Comparison of ENCODE assay signal across 18 mouse cellular contexts in genomic region chr4:57175329-57175728, GRCm38 (mm10). TPM values are rescaled to one million over a fixed set of nuclear protein-coding genes. Genes with fewer than 3 reads are reported as not detected.
DNase-seq lines count a peak whose midpoint lies in the region; ATAC-seq and TF ChIP-seq lines count a peak whose summit lies in the region.
"Had no signal": no experiment of that assay in that cellular context is flagged by ENCODE, and none has a peak within 500 bp of the region (broad histone marks: within the 10 kb centered on the region; RNA-seq: fewer than 3 reads in every experiment).

No protein-coding gene starts in this region.

- no peak overlapping the region for H3K4me3 ChIP-seq in forebrain, embryonic 10.5 days
- H3K4me3 ChIP-seq in forebrain, embryonic 11.5 days (ENCODE audit: low read depth, low read length): no peak overlapping the region
- H3K4me3 ChIP-seq in kidney, embryonic 15.5 days (replicated peaks): no peak overlapping the region
- no peak overlapping the region for H3K4me3 ChIP-seq in layer of hippocampus, adult 2 months
- H3K4me3 ChIP-seq: limb, embryonic 12.5 days had no signal

- no peak overlapping the region for H3K4me2 ChIP-seq in forebrain, embryonic 11.5 days (ENCODE audit: low read depth, low read length, severe bottlenecking)
- H3K4me2 ChIP-seq in kidney, embryonic 15.5 days: no peak overlapping the region
- H3K4me2 ChIP-seq: limb, embryonic 12.5 days had no signal

- H3K27ac ChIP-seq in forebrain, embryonic 10.5 days: 0 out of 2 replicates have a peak overlapping the region, but pooled peaks have one; percentile 25
- H3K27ac ChIP-seq in forebrain, embryonic 11.5 days (ENCODE audit: low read depth, low read length): no peak overlapping the region
- H3K27ac ChIP-seq in kidney, embryonic 15.5 days: no peak overlapping the region
- H3K27ac ChIP-seq in layer of hippocampus, adult 2 months: no peak overlapping the region
- H3K27ac ChIP-seq: limb, embryonic 12.5 days; liver, embryonic 14.5 days had no signal

- no peaks in the 10 kb centered on the region for H3K9me3 ChIP-seq in forebrain, embryonic 10.5 days
- H3K9me3 ChIP-seq in forebrain, embryonic 11.5 days (ENCODE audit: control insufficient read depth, low read length): no peaks in the 10 kb centered on the region
- no peaks in the 10 kb centered on the region for H3K9me3 ChIP-seq in kidney, embryonic 15.5 days (replicated peaks)
- H3K9me3 ChIP-seq: limb, embryonic 12.5 days had no signal

- no peak for DNase-seq in forebrain, embryonic 10.5 days (ENCODE audit: extremely low spot score, low spot score)
- DNase-seq in forebrain, embryonic 11.5 days (ENCODE audit: low spot score): no peak
- no peak for DNase-seq in kidney, adult 18-20 months
- DNase-seq in NIH3T3 (ENCODE audit: low read depth): peak; percentile 67
- peak; percentile 53 for DNase-seq in lung, postnatal 36 days
- no peak for DNase-seq in layer of hippocampus, adult 2 months (ENCODE audit: low spot score in 2 of 2)
- DNase-seq in thymus, postnatal 10 days (ENCODE audit: low spot score in 2 of 2): no peak
- DNase-seq: cerebellum, adult 11 months; cerebellum, postnatal 25 days; heart, adult 11 months; heart, postnatal 4 days; right cerebral cortex, postnatal 25 days had no signal

- no peak for TF ChIP-seq CTCF in layer of hippocampus, adult 2 months (conservative IDR thresholded peaks at IDR 0.05)

- no peaks in the 10 kb centered on the region for H3K36me3 ChIP-seq in forebrain, embryonic 10.5 days (replicated peaks)
- no peaks in the 10 kb centered on the region for H3K36me3 ChIP-seq in forebrain, embryonic 11.5 days (ENCODE audit: control insufficient read depth, insufficient read depth, low read length)
- no peaks in the 10 kb centered on the region for H3K36me3 ChIP-seq in kidney, embryonic 15.5 days
- H3K36me3 ChIP-seq: G1E; limb, embryonic 12.5 days had no signal

- 66% methylated on average over 10 of the region's 10 CpGs for WGBS in forebrain, embryonic 10.5 days
- 78% methylated on average over 10 of the region's 10 CpGs for WGBS in forebrain, embryonic 11.5 days
- 41% methylated on average over 10 of the region's 10 CpGs for WGBS in kidney, embryonic 15.5 days

- H3K4me1 ChIP-seq in forebrain, embryonic 10.5 days: peaks cover 13% of the 10 kb centered on the region
- H3K4me1 ChIP-seq in forebrain, embryonic 11.5 days (replicated peaks; ENCODE audit: control insufficient read depth, insufficient read depth, low read length): no peaks in the 10 kb centered on the region
- H3K4me1 ChIP-seq in kidney, embryonic 15.5 days: peaks cover 13% of the 10 kb centered on the region

- no peaks in the 10 kb centered on the region for H3K27me3 ChIP-seq in forebrain, embryonic 10.5 days (ENCODE audit: poor library complexity, severe bottlenecking)
- no peaks in the 10 kb centered on the region for H3K27me3 ChIP-seq in forebrain, embryonic 11.5 days (ENCODE audit: control insufficient read depth, insufficient read depth, low read length)
- H3K27me3 ChIP-seq in kidney, embryonic 15.5 days: no peaks in the 10 kb centered on the region
- H3K27me3 ChIP-seq: limb, embryonic 12.5 days had no signal

- H3K9ac ChIP-seq in forebrain, embryonic 11.5 days (ENCODE audit: low read length): no peak overlapping the region
- no peak overlapping the region for H3K9ac ChIP-seq in kidney, embryonic 15.5 days
- H3K9ac ChIP-seq: limb, embryonic 12.5 days; liver, embryonic 14.5 days had no signal

- ATAC-seq in forebrain, embryonic 11.5 days (replicated peaks; ENCODE audit: low FRiP score): no peak
- ATAC-seq in kidney, embryonic 15.5 days (replicated peaks; ENCODE audit: low FRiP score): 0 out of 2 replicates have a peak, but pooled peaks have one; percentile 40
- ATAC-seq: forebrain, embryonic 14.5 days; inflammation-experienced regulatory T-cells, adult 6 months had no signal

RNA-seq across cellular contexts. Expression of gene Epb41l4b, which starts 32.1 kb away (rescaled TPM):
- polyA plus RNA-seq in forebrain, embryonic 10.5 days (2016; fragmentation: Nextera tagmentation; extraction: Ambion mirVana): 0.37 and 0.38 TPM in 2 replicates
- polyA plus RNA-seq in forebrain, embryonic 11.5 days (2014; fragmentation: Nextera tagmentation; extraction: Ambion mirVana): 0.57 and 0.75 TPM in 2 replicates
- 2.2 and 2.9 TPM in 2 replicates for polyA plus RNA-seq in kidney, embryonic 15.5 days (2015; fragmentation: Nextera tagmentation; extraction: Ambion mirVana)
- 10 to 100 TPM; 20.3 to 26.7 TPM for total RNA-seq in layer of hippocampus, adult 2 months (2021)
- polyA plus RNA-seq: G1E; inflammation-experienced regulatory T-cells, adult 6 months had no signal

Comparison
In these comparisons a context has a peak if more than half of its experiments do, and no peak if none do; other contexts are left out.
1. DNase-seq: peak in NIH3T3 (single experiment) and lung, postnatal 36 days (single experiment); none in forebrain, embryonic 10.5 days (single experiment), forebrain, embryonic 11.5 days (single experiment), kidney, adult 18-20 months (single experiment), layer of hippocampus, adult 2 months (0 of 2) and thymus, postnatal 10 days (0 of 2).